Mouse (Mus musculus): ENCODE data around the gene Chrna1.

Gene Chrna1

GRCm38 (mm10) chr2:73591246-73591645, 11.1 kb upstream of the Chrna1 start:
- no peak for DNase-seq (ENCODE audit: low spot score)

- no peak for DNase-seq (ENCODE audit: low spot score)
These were observed 10.0 kb upstream of the Chrna1 start for GRCm38 (mm10) chr2:73590106-73590505.

GRCm38 (mm10) chr2:73588951-73589350, 8.8 kb upstream of the Chrna1 start:
- DNase-seq (ENCODE audit: low spot score): no peak

- no peak for DNase-seq (ENCODE audit: low spot score)
These were observed 7.0 kb upstream of the Chrna1 start for GRCm38 (mm10) chr2:73587109-73587506.

GRCm38 (mm10) chr2:73586392-73587108, 6.4 kb upstream of the Chrna1 start:
- no peak for DNase-seq (ENCODE audit: low spot score)

GRCm38 (mm10) chr2:73585347-73585831, 5.3 kb upstream of the Chrna1 start:
- no peak for DNase-seq (ENCODE audit: low spot score)

- no peak for DNase-seq (ENCODE audit: low spot score)
These were observed 4.7 kb upstream of the Chrna1 start for GRCm38 (mm10) chr2:73584645-73585346.

- DNase-seq (ENCODE audit: low spot score): no peak
These were observed 582 bp upstream of the Chrna1 start for GRCm38 (mm10) chr2:73580720-73581119.

- no peak for DNase-seq (ENCODE audit: low spot score)
These were observed 970 bp downstream of the Chrna1 start for GRCm38 (mm10) chr2:73579168-73579567.

GRCm38 (mm10) chr2:73574418-73574817, 5.7 kb downstream of the Chrna1 start:
- DNase-seq (ENCODE audit: low spot score): no peak

GRCm38 (mm10) chr2:73573556-73573955, 6.6 kb downstream of the Chrna1 start:
- no peak for DNase-seq (ENCODE audit: low spot score)

- peak; percentile 90 for DNase-seq (ENCODE audit: low spot score)
These were observed 7.4 kb downstream of the Chrna1 start for GRCm38 (mm10) chr2:73572539-73573372.

- no peak for DNase-seq (ENCODE audit: low spot score)
These were observed 8.2 kb downstream of the Chrna1 start for GRCm38 (mm10) chr2:73571901-73572300.

- DNase-seq (ENCODE audit: low spot score): no peak
These were observed 8.8 kb downstream of the Chrna1 start for GRCm38 (mm10) chr2:73571304-73571703.

- DNase-seq (ENCODE audit: low spot score): no peak
These were observed 13.0 kb downstream of the Chrna1 start for GRCm38 (mm10) chr2:73566989-73567605.

GRCm38 (mm10) chr2:73566162-73566561, 14.0 kb downstream of the Chrna1 start:
- no peak for DNase-seq (ENCODE audit: low spot score)

GRCm38 (mm10) chr2:73563690-73564089, 16.4 kb downstream of the Chrna1 start:
- no peak for DNase-seq (ENCODE audit: low spot score)

- no peak for DNase-seq (ENCODE audit: low spot score)
These were observed 17.5 kb downstream of the Chrna1 start for GRCm38 (mm10) chr2:73562656-73563055.

- DNase-seq (ENCODE audit: low spot score): no peak
These were observed 18.5 kb downstream of the Chrna1 start for GRCm38 (mm10) chr2:73561665-73562063.

GRCm38 (mm10) chr2:73560899-73561664, 19.1 kb downstream of the Chrna1 start:
- no peak for DNase-seq (ENCODE audit: low spot score)

- DNase-seq (ENCODE audit: low spot score): no peak
These were observed 19.7 kb downstream of the Chrna1 start for GRCm38 (mm10) chr2:73560445-73560844.
